Mouse (Mus musculus) E14TG2a.4 (cell line): ENCODE measurements around the gene Hsd17b6.
A peak's percentile ranks its signal among the peaks of the same experiment; 100 is the strongest.

ENCODE experiments used
- CTCF ChIP-seq: conservative IDR thresholded peaks from 2 replicates; pipeline ENCODE4 v1.5.1; 2014; ENCODE audit warnings: low read length
- NANOG ChIP-seq: IDR thresholded peaks from 2 replicates; pipeline ENCODE4 v1.6.1; 2014; ENCODE audit warnings: borderline replicate concordance, low read length, mixed read lengths
- POU5F1 ChIP-seq: IDR thresholded peaks from 2 replicates; pipeline ENCODE4 v1.6.1; 2014; ENCODE audit warnings: low read length, borderline replicate concordance

GRCm38 (mm10) chr10:127956168-127956816 is 51.1 kb downstream of the Hsd17b6 start:
- peak; percentile 49 for TF ChIP-seq CTCF
- no peak for TF ChIP-seq NANOG
- no peak for TF ChIP-seq POU5F1
